Mouse (Mus musculus) CH12.LX (cell line): Measurements from ENCODE around the gene Olfr218. TPM values are rescaled to one million over a fixed set of nuclear protein-coding genes. Genes with fewer than 3 reads are reported as not detected.

Experiments used
- DNase-seq: peaks from one replicate; pipeline ENCODE4 v3.0.0-alpha.2; 2013; ENCODE audit errors: extremely low read depth
- H3K27ac ChIP-seq: 2 replicates; pipeline ENCODE4 v1.5.1; 2012; ENCODE audit warnings: low read depth, mild to moderate bottlenecking, control low read depth, moderate library complexity; ENCODE audit not compliant: insufficient read depth
- H3K27me3 ChIP-seq: replicated peaks from 2 replicates; pipeline ENCODE3; 2012; ENCODE audit warnings: inconsistent platforms
- H3K36me3 ChIP-seq, 2 experiments: replicated peaks in 1 of 2; 2 replicates each; pipeline versions ENCODE3 to v1.6.1; 2012; ENCODE audit warnings: inconsistent platforms in 1 of 2, low read length in 1 of 2, mild to moderate bottlenecking in 1 of 2, mixed read lengths in 1 of 2, moderate library complexity in 1 of 2; ENCODE audit not compliant: control insufficient read depth in 1 of 2, insufficient read depth in 1 of 2
- H3K4me1 ChIP-seq, 2 experiments: 2 replicates each; pipeline ENCODE4 v1.6.1; 2012; ENCODE audit warnings: inconsistent platforms in 1 of 2, moderate library complexity in 1 of 2; ENCODE audit not compliant: insufficient read depth in 2 of 2, control insufficient read depth in 1 of 2
- H3K4me2 ChIP-seq: 2 replicates; pipeline ENCODE4 v1.6.1; 2012; ENCODE audit warnings: low read depth, mild to moderate bottlenecking, control low read depth; ENCODE audit not compliant: poor library complexity, insufficient read depth, severe bottlenecking
- H3K4me3 ChIP-seq, 3 experiments: fragments of 150-350 bp in 1 of 3; sonication (generic) in 1 of 3; replicated peaks in 1 of 3; 2 replicates each; pipeline versions ENCODE3 to v1.5.1; 2011 to 2012; ENCODE audit warnings: low read depth in 2 of 3, low read length in 2 of 3, mild to moderate bottlenecking in 2 of 3, moderate library complexity in 2 of 3, control low read depth in 1 of 3, improper control_type of control experiment in 1 of 3, inconsistent platforms in 1 of 3, mixed read lengths in 1 of 3; ENCODE audit not compliant: poor library complexity in 1 of 3
- H3K79me2 ChIP-seq: replicated peaks from 2 replicates; pipeline ENCODE4 v1.6.1; 2012; ENCODE audit warnings: mild to moderate bottlenecking, moderate library complexity; ENCODE audit not compliant: control insufficient read depth, poor library complexity, insufficient read depth, severe bottlenecking; ENCODE audit errors: extremely low read depth
- H3K9ac ChIP-seq: 2 replicates; pipeline ENCODE4 v1.6.1; 2012; ENCODE audit warnings: low read depth, mild to moderate bottlenecking, control low read depth, moderate library complexity; ENCODE audit not compliant: insufficient read depth
- H3K9me3 ChIP-seq: replicated peaks from 2 replicates; pipeline ENCODE3; 2012; ENCODE audit warnings: low read length, inconsistent platforms, mixed read lengths
- BHLHE40 ChIP-seq: IDR thresholded peaks from 2 replicates; pipeline ENCODE4 v1.6.1; 2011; ENCODE audit warnings: mild to moderate bottlenecking, low read depth, low read length, improper control_type of control experiment
- CHD2 ChIP-seq: IDR thresholded peaks from 2 replicates; pipeline ENCODE4 v1.6.1; 2011; ENCODE audit warnings: low read length, improper control_type of control experiment
- E2F4 ChIP-seq: IDR thresholded peaks from 2 replicates; pipeline ENCODE4 v1.6.1; 2011; ENCODE audit warnings: low read depth, low read length, improper control_type of control experiment; ENCODE audit not compliant: insufficient replicate concordance
- ELF1 ChIP-seq: IDR thresholded peaks from 2 replicates; pipeline ENCODE4 v1.6.1; 2014; ENCODE audit warnings: low read depth, mild to moderate bottlenecking, inconsistent platforms, low read length, improper control_type of control experiment
- GABPA ChIP-seq: IDR thresholded peaks from 2 replicates; pipeline ENCODE4 v1.6.1; 2012; ENCODE audit warnings: low read depth, low read length, improper control_type of control experiment, inconsistent platforms; ENCODE audit not compliant: insufficient replicate concordance
- HCFC1 ChIP-seq: IDR thresholded peaks from 2 replicates; pipeline ENCODE4 v1.6.1; 2012; ENCODE audit warnings: low read depth, mild to moderate bottlenecking, inconsistent platforms, low read length, improper control_type of control experiment
- IRF4 ChIP-seq: IDR thresholded peaks from 2 replicates; pipeline ENCODE4 v1.6.1; 2014; ENCODE audit warnings: low read depth, mild to moderate bottlenecking, inconsistent platforms, low read length, improper control_type of control experiment
- JUN ChIP-seq: IDR thresholded peaks from 2 replicates; pipeline ENCODE4 v1.6.1; 2011; ENCODE audit warnings: low read depth, mild to moderate bottlenecking, low read length, improper control_type of control experiment, moderate library complexity; ENCODE audit not compliant: insufficient read depth
- JUND ChIP-seq: conservative IDR thresholded peaks from 2 replicates; pipeline ENCODE4 v1.6.1; 2011; ENCODE audit warnings: low read depth, low read length, improper control_type of control experiment
- KAT2A ChIP-seq: IDR thresholded peaks from 2 replicates; pipeline ENCODE4 v1.6.1; 2012; ENCODE audit warnings: low read length, improper control_type of control experiment, inconsistent platforms; ENCODE audit not compliant: insufficient replicate concordance
- MAFK ChIP-seq: IDR thresholded peaks from 2 replicates; pipeline ENCODE4 v1.6.1; 2011; ENCODE audit warnings: low read length, improper control_type of control experiment; ENCODE audit not compliant: insufficient replicate concordance
- MAZ ChIP-seq: IDR thresholded peaks from 2 replicates; pipeline ENCODE4 v1.6.1; 2012; ENCODE audit warnings: low read depth, mild to moderate bottlenecking, inconsistent platforms, low read length, improper control_type of control experiment, moderate library complexity
- MEF2A ChIP-seq: IDR thresholded peaks from 2 replicates; pipeline ENCODE4 v1.6.1; 2014; ENCODE audit warnings: low read depth, mild to moderate bottlenecking, inconsistent platforms, low read length, improper control_type of control experiment, borderline replicate concordance
- MXI1 ChIP-seq: IDR thresholded peaks from 2 replicates; pipeline ENCODE4 v1.6.1; 2011; ENCODE audit warnings: mild to moderate bottlenecking, low read depth, low read length, improper control_type of control experiment
- MYC ChIP-seq: IDR thresholded peaks from 2 replicates; pipeline ENCODE4 v1.6.1; 2011; ENCODE audit warnings: low read depth, mild to moderate bottlenecking, improper control_type of control experiment, low read length
- NELFE ChIP-seq: IDR thresholded peaks from 2 replicates; pipeline ENCODE4 v1.6.1; 2011; ENCODE audit warnings: low read depth, low read length, improper control_type of control experiment
- NRF1 ChIP-seq: IDR thresholded peaks from 2 replicates; pipeline ENCODE4 v1.6.1; 2014; ENCODE audit warnings: low read depth, mild to moderate bottlenecking, inconsistent platforms, low read length, improper control_type of control experiment, moderate library complexity
- PAX5 ChIP-seq: IDR thresholded peaks from 2 replicates; pipeline ENCODE4 v1.6.1; 2012; ENCODE audit warnings: low read length, inconsistent platforms, mixed read lengths
- POLR2AphosphoS2 ChIP-seq: IDR thresholded peaks from 2 replicates; pipeline ENCODE4 v1.6.1; 2011; ENCODE audit warnings: low read depth, low read length, improper control_type of control experiment
- RAD21 ChIP-seq: IDR thresholded peaks from 2 replicates; pipeline ENCODE4 v1.6.1; 2011; ENCODE audit warnings: low read depth, mild to moderate bottlenecking, low read length, improper control_type of control experiment, moderate library complexity
- SIN3A ChIP-seq: IDR thresholded peaks from 2 replicates; pipeline ENCODE4 v1.6.1; 2012; ENCODE audit warnings: low read length, improper control_type of control experiment, inconsistent platforms
- SMC3 ChIP-seq: IDR thresholded peaks from 2 replicates; pipeline ENCODE4 v1.6.1; 2011; ENCODE audit warnings: low read depth, low read length, improper control_type of control experiment
- TCF12 ChIP-seq: IDR thresholded peaks from 2 replicates; pipeline ENCODE4 v1.6.1; 2014; ENCODE audit warnings: low read depth, mild to moderate bottlenecking, inconsistent platforms, low read length, improper control_type of control experiment
- UBTF ChIP-seq: IDR thresholded peaks from 2 replicates; pipeline ENCODE4 v1.6.1; 2012; ENCODE audit warnings: low read depth, mild to moderate bottlenecking, inconsistent platforms, low read length, improper control_type of control experiment, moderate library complexity
- USF1 ChIP-seq: IDR thresholded peaks from 2 replicates; pipeline ENCODE4 v1.6.1; 2014; ENCODE audit warnings: low read depth, mild to moderate bottlenecking, inconsistent platforms, low read length, improper control_type of control experiment
- ZC3H11A ChIP-seq: IDR thresholded peaks from 2 replicates; pipeline ENCODE4 v1.6.1; 2012; ENCODE audit warnings: low read depth, mild to moderate bottlenecking, inconsistent platforms, low read length, improper control_type of control experiment
- ZKSCAN1 ChIP-seq: IDR thresholded peaks from 2 replicates; pipeline ENCODE4 v1.6.1; 2012; ENCODE audit warnings: low read depth, inconsistent platforms, low read length, improper control_type of control experiment, borderline replicate concordance
- ZMIZ1 ChIP-seq: IDR thresholded peaks from 2 replicates; pipeline ENCODE4 v1.6.1; 2012; ENCODE audit warnings: low read depth, mild to moderate bottlenecking, inconsistent platforms, low read length, improper control_type of control experiment
- ZNF384 ChIP-seq: IDR thresholded peaks from 2 replicates; pipeline ENCODE4 v1.6.1; 2012; ENCODE audit warnings: low read depth, low read length, improper control_type of control experiment, inconsistent platforms
- dilution Hi-C: fragments of 300-500 bp; cut with MboI; formaldehyde crosslinking; loops from 2 replicates; pipeline ENCODE4 v1.14.3; 2020; ENCODE audit warnings: low sequenced_read_pairs; ENCODE audit not compliant: extremely low pct_unique_long_range_greater_than_20kb, extremely low pct_ligation_motif_present
- in situ Hi-C: fragments of 300-500 bp; cut with MboI; formaldehyde crosslinking; loops from 3 replicates; pipeline ENCODE4 v1.14.3; 2019; ENCODE audit warnings: low sequenced_read_pairs, low pct_ligation_motif_present, low pct_unique_long_range_greater_than_20kb, mixed read lengths
- polyA plus RNA-seq: library from polyadenylated mRNA; unstranded; fragments of >175 nt; gene quantifications from 2 replicates; pipeline ENCODE4 v1.2.1, GENCODE M21; 2012; ENCODE audit warnings: low read depth; ENCODE audit not compliant: insufficient read length
- total RNA-seq, 2 experiments: library from RNA; depleted of rRNA; stranded (reverse); fragments of 300-350 nt in 1 of 2; fragments of >200 nt in 1 of 2; gene quantifications; 2 replicates each; pipeline ENCODE4 v1.2.3; 2012 to 2014

Gene Olfr218
- total and polyA plus RNA-seq, 3 experiments, result not detected

DNA sequence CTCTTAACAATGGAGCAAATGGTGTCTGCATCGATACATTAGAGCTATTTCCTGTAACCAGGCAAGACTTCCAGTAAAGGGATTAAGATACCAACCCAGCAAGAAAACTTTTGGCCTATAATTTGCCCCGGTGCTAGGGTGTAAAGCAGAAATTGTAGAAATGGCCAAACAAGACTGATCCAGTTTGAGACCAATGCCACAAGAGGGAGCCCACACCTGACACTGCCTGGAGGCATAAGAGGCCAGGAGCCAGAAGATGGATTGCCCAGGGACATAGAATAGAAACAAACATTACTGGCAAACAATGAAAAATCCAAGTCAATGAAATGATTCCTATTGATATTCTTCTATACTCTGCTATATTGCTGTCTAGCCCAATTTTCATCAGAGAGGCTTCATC is 1.2 kb upstream of the Olfr218 start (continued):
- TF ChIP-seq UBTF (no peak), ELF1 (no peak), NRF1 (no peak), ZC3H11A (no peak)
- TF ChIP-seq, all 38 proteins: peak for 3

GRCm38 (mm10) chr1:173212092-173212491 is 14.5 kb downstream of the Olfr218 start, which contains the start of gene Olfr1404:
Gene Olfr1404 (plus strand): TSS chr1:173212392.
- Histone ChIP-seq H3K9ac (no peak within 1 kb of the TSS), H3K4me3 (no peak within 1 kb of the TSS), H3K27ac (no peak within 1 kb of the TSS), H3K36me3 (no peaks in the 10 kb centered on the region), H3K4me2 (no peak within 1 kb of the TSS), H3K9me3 (peaks cover 4% of the 10 kb centered on the region), H3K4me1 (no peaks in the 10 kb centered on the region), H3K79me2 (no peaks in the 10 kb centered on the region), H3K27me3 (no peaks in the 10 kb centered on the region)
- no peak for DNase-seq
- in situ Hi-C loops (no loop called here), dilution Hi-C loops (no loop called here)
- TF ChIP-seq JUND (no peak), UBTF (no peak), NELFE (no peak), PAX5 (no peak), E2F4 (no peak), MEF2A (no peak), MYC (no peak), CHD2 (no peak), ZKSCAN1 (no peak), SMC3 (no peak), POLR2AphosphoS2 (no peak), HCFC1 (no peak), IRF4 (no peak), ZC3H11A (no peak), KAT2A (no peak), MXI1 (no peak), MAFK (no peak)

DNA sequence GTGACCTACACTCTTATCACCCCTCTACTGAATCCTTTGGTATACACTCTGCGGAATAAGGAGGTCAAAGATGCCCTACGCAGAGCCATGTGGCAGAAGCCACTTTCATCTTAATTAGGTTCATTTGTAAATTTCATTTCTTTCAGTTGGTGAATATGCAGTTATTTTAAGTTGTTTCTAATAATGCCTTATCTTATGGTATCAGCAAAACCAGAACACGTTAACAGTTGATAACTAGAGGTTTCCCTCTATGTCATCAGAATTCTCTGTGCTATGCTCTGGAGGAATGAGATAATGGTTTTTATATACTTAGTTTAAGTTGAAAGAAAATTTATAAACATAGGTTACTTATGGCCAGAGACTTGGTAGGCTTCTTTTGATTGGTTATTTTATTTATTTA is 18.9 kb downstream of the Olfr218 start:
- Histone ChIP-seq H3K4me2 (no peak overlapping the region), H3K27me3 (no peaks in the 10 kb centered on the region), H3K36me3 (no peaks in the 10 kb centered on the region), H3K4me3 (no peak overlapping the region), H3K27ac (no peak overlapping the region), H3K79me2 (no peaks in the 10 kb centered on the region), H3K9me3 (no peaks in the 10 kb centered on the region), H3K4me1 (no peaks in the 10 kb centered on the region), H3K9ac (no peak overlapping the region)
- DNase-seq, result no peak
- in situ Hi-C loops, result no loop called here
- dilution Hi-C loops, result no loop called here
- TF ChIP-seq PAX5 (no peak), GABPA (no peak), JUN (no peak), MAZ (no peak), HCFC1 (no peak), MAFK (no peak), MEF2A (no peak), NELFE (no peak), SIN3A (no peak), TCF12 (no peak), USF1 (no peak), MXI1 (no peak), BHLHE40 (no peak), IRF4 (no peak), ZMIZ1 (no peak), ZNF384 (no peak), ELF1 (no peak), MYC (no peak), RAD21 (no peak)
